Mouse (Mus musculus) myocyte (in vitro differentiated cells): ENCODE results near the gene Polr3g.

Experiments
- E2F4 ChIP-seq: IDR thresholded peaks from one replicate; pipeline ENCODE4 v1.6.1; 2011; ENCODE audit warnings: mild to moderate bottlenecking, control low read depth, moderate library complexity; ENCODE audit not compliant: insufficient read depth
- MAX ChIP-seq: IDR thresholded peaks from one replicate; pipeline ENCODE4 v1.6.1; 2011; ENCODE audit warnings: low read depth, mild to moderate bottlenecking, control low read depth
- POLR2A ChIP-seq: IDR thresholded peaks from one replicate; pipeline ENCODE4 v1.6.1; 2011; ENCODE audit warnings: low read depth, mild to moderate bottlenecking, control low read depth, moderate library complexity; ENCODE audit not compliant: insufficient read length
- TCF12 ChIP-seq: IDR thresholded peaks from one replicate; pipeline ENCODE4 v1.6.1; 2011; ENCODE audit warnings: mild to moderate bottlenecking, control low read depth; ENCODE audit not compliant: poor library complexity, insufficient read depth, severe bottlenecking
- USF1 ChIP-seq: IDR thresholded peaks from one replicate; pipeline ENCODE4 v1.6.1; 2011; ENCODE audit warnings: low read depth, mild to moderate bottlenecking, control low read depth, moderate library complexity

GRCm38 (mm10) chr13:81689587-81689986, 21.2 kb downstream of the Polr3g start:
- TF ChIP-seq POLR2A (no peak), USF1 (no peak), MAX (no peak), E2F4 (no peak), TCF12 (no peak)
